Mouse (Mus musculus): ENCODE results near the gene Mta3. TPM values are rescaled to one million over a fixed set of nuclear protein-coding genes. Genes with fewer than 3 reads are reported as not detected.

Gene Mta3
- polyA plus RNA-seq, 1 experiment, result 25.7 TPM

DNA sequence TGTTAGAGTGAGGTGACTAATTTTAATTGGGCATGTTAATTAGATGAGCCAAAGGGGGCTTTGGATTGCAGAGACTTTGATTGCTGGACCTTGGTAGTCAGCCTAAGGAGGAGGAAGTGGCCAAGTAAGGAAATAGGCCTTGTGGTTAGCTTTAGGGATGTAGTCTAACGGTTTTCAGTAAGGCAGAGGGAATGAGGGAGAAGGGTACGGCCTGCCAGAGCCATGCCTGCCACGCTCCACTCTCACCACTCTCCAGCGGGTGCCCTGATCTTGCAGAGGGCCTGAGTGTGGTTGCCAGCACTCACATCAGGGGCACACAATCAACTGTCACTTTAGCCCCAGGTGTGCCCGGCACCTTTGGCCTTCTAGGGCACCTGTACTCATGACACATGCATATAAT is 84.2 kb downstream of the Mta3 start:
- H3ac ChIP-seq (ENCODE audit: control insufficient read depth, insufficient read length, low read depth), result no peak overlapping the region
- no peaks in the 10 kb centered on the region for H3K36me3 ChIP-seq (ENCODE audit: control insufficient read depth, insufficient read depth)
- no peak for TF ChIP-seq MYOG (IDR thresholded peaks at IDR 0.05; ENCODE audit: control insufficient read depth, extremely low read depth, insufficient read length)
- no peak for TF ChIP-seq USF1 (IDR thresholded peaks at IDR 0.05; ENCODE audit: low read depth)
- no peak for TF ChIP-seq CEBPB (IDR thresholded peaks at IDR 0.05; ENCODE audit: low read depth)
- no peak for TF ChIP-seq MYOD1 (IDR thresholded peaks at IDR 0.05; ENCODE audit: control insufficient read depth, insufficient read length, low read depth)
- H3K79me3 ChIP-seq (ENCODE audit: low read depth), result no peaks in the 10 kb centered on the region
- no peaks in the 10 kb centered on the region for H3K27me3 ChIP-seq (ENCODE audit: control insufficient read depth, insufficient read depth, insufficient read length)
- no peaks in the 10 kb centered on the region for H3K79me2 ChIP-seq (ENCODE audit: control insufficient read depth, insufficient read depth)
- no peak overlapping the region for H3K4me3 ChIP-seq (ENCODE audit: insufficient read depth, poor library complexity, severe bottlenecking)

DNA sequence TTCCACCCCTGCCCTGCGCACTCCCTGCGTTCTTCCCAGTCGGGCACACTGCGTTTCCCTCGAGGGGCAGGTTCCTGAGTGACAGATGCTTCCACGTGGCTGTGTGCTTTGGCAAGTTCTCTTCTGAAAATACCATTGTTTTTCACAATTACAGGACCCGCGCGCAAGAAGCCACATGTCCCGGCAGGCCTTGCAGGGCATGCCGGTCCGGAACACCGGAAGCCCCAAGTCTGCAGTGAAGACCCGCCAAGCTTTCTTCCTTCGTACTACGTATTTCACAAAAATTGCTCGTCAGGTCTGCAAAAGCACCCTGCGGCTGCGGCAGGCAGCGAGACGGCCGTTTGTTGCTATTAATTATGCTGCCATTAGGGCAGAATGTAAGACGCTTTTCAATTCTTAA is 86.4 kb downstream of the Mta3 start:
- no peaks in the 10 kb centered on the region for H3K27me3 ChIP-seq (ENCODE audit: control insufficient read depth, insufficient read depth, insufficient read length)
- H3K79me2 ChIP-seq (ENCODE audit: control insufficient read depth, insufficient read depth), result no peaks in the 10 kb centered on the region
- no peaks in the 10 kb centered on the region for H3K79me3 ChIP-seq (ENCODE audit: low read depth)
- H3K4me3 ChIP-seq (ENCODE audit: insufficient read depth, poor library complexity, severe bottlenecking), result no peak overlapping the region
- TF ChIP-seq MYOD1 (IDR thresholded peaks at IDR 0.05; ENCODE audit: control insufficient read depth, insufficient read length, low read depth) (no peak), CTCF (IDR thresholded peaks at IDR 0.05; ENCODE audit: control insufficient read depth, insufficient read depth, insufficient read length) (no peak), MAX (IDR thresholded peaks at IDR 0.05) (no peak)
- H3K36me3 ChIP-seq (ENCODE audit: control insufficient read depth, insufficient read depth), result no peaks in the 10 kb centered on the region
- no peak overlapping the region for H3ac ChIP-seq (ENCODE audit: control insufficient read depth, insufficient read length, low read depth)

DNA sequence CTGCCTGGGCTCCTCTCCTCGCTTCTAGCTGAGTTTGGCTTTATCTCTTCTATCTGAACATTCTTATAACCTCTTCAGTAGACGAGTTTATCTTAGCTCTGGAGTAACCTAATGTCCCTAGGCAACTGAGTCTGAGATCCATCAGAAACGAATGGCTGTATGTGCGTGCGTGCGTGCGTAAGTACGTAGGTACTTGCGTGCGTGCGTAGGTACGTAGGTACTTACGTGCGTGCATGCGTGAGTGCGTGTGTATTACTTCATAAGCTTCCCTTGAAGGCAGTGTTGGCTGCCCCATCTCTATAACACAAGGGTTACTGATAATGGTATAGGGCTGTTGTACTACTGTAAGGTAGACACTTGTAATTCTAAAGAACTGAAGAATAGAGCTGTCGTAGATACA is 89.2 kb downstream of the Mta3 start:
- Histone ChIP-seq H3K79me2 (ENCODE audit: control insufficient read depth, insufficient read depth) (no peaks in the 10 kb centered on the region), H3K79me3 (ENCODE audit: low read depth) (no peaks in the 10 kb centered on the region), H3ac (ENCODE audit: control insufficient read depth, insufficient read length, low read depth) (no peak overlapping the region), H3K36me3 (ENCODE audit: control insufficient read depth, insufficient read depth) (no peaks in the 10 kb centered on the region), H3K4me3 (ENCODE audit: insufficient read depth, poor library complexity, severe bottlenecking) (no peak overlapping the region), H3K27me3 (ENCODE audit: control insufficient read depth, insufficient read depth, insufficient read length) (no peaks in the 10 kb centered on the region)
- no peak for TF ChIP-seq USF1 (IDR thresholded peaks at IDR 0.05; ENCODE audit: low read depth)
- TF ChIP-seq MYOG (IDR thresholded peaks at IDR 0.05; ENCODE audit: control insufficient read depth, extremely low read depth, insufficient read length), result no peak
- TF ChIP-seq MYOD1 (IDR thresholded peaks at IDR 0.05; ENCODE audit: control insufficient read depth, insufficient read length, low read depth), result no peak
- no peak for TF ChIP-seq CTCF (IDR thresholded peaks at IDR 0.05; ENCODE audit: control insufficient read depth, insufficient read depth, insufficient read length)
- no peak for TF ChIP-seq FOSL1 (IDR thresholded peaks at IDR 0.05; ENCODE audit: insufficient read depth, low read length, poor library complexity, severe bottlenecking)
- no peak for TF ChIP-seq CEBPB (IDR thresholded peaks at IDR 0.05; ENCODE audit: low read depth)
- TF ChIP-seq MAX (IDR thresholded peaks at IDR 0.05), result no peak

DNA sequence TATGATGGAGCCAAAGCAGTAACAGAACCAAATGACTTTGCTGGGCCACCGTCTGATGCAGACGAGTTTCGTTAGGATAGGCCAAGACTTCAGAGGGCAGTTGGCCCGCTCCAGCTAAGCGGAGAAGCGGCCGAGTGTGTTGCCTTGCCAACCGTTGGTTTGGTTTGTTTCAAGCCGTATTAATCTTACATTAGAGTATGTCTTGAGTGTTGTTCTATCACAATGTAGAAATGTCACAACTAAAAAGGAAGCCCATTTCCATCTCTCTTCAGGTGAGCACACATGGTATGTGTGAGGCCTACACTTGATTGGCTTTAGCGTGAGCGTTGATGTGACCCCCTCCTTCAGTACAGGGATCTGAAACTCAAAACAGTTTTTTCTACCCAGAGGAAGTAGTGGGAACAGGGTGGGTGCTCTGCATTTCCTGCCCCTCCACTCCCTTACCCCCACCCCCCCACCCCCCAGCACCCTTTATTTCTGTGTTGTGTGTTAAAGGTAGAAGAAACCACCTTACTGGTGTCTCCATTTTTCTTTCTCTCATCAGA is 93.6 kb downstream of the Mta3 start:
- no peaks in the 10 kb centered on the region for H3K27me3 ChIP-seq (ENCODE audit: control insufficient read depth, insufficient read depth, insufficient read length)
- TF ChIP-seq MYOG (IDR thresholded peaks at IDR 0.05; ENCODE audit: control insufficient read depth, extremely low read depth, insufficient read length), result no peak
- TF ChIP-seq MYOD1 (IDR thresholded peaks at IDR 0.05; ENCODE audit: control insufficient read depth, insufficient read length, low read depth), result no peak
- TF ChIP-seq MAX (IDR thresholded peaks at IDR 0.05), result no peak
- TF ChIP-seq USF1 (IDR thresholded peaks at IDR 0.05; ENCODE audit: low read depth), result no peak
- no peak for TF ChIP-seq CEBPB (IDR thresholded peaks at IDR 0.05; ENCODE audit: low read depth)
- TF ChIP-seq CTCF (IDR thresholded peaks at IDR 0.05; ENCODE audit: control insufficient read depth, insufficient read depth, insufficient read length), result no peak
- no peak for TF ChIP-seq FOSL1 (IDR thresholded peaks at IDR 0.05; ENCODE audit: insufficient read depth, low read length, poor library complexity, severe bottlenecking)
- no peak overlapping the region for H3K4me3 ChIP-seq (ENCODE audit: insufficient read depth, poor library complexity, severe bottlenecking)
- H3ac ChIP-seq (ENCODE audit: control insufficient read depth, insufficient read length, low read depth), result no peak overlapping the region
- no peaks in the 10 kb centered on the region for H3K36me3 ChIP-seq (ENCODE audit: control insufficient read depth, insufficient read depth)
- H3K79me3 ChIP-seq (ENCODE audit: low read depth), result no peaks in the 10 kb centered on the region
- no peaks in the 10 kb centered on the region for H3K79me2 ChIP-seq (ENCODE audit: control insufficient read depth, insufficient read depth)

DNA sequence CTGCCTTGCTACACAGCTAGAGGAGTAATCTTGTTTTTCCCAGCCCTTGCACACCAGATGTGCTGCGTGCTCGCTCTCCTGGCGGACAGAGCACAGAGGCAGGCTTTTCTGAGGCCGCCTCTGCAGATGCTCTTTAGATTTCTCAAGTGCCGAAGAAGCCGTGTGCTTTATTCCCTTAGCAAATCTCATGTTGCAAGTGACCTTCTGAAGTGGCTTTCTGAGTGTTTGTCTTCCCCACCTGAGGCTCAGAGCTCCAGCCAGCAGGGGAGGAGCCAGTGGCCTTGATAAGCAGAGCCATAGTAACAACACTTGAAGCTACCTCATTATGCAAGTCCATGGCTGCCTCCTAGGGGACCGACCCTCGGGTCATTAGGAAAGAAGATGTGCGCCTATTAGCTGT is 98.0 kb downstream of the Mta3 start:
- TF ChIP-seq FOSL1 (IDR thresholded peaks at IDR 0.05; ENCODE audit: insufficient read depth, low read length, poor library complexity, severe bottlenecking), result no peak
- no peak for TF ChIP-seq MAX (IDR thresholded peaks at IDR 0.05)
- TF ChIP-seq CTCF (IDR thresholded peaks at IDR 0.05; ENCODE audit: control insufficient read depth, insufficient read depth, insufficient read length), result no peak
- no peak for TF ChIP-seq MYOD1 (IDR thresholded peaks at IDR 0.05; ENCODE audit: control insufficient read depth, insufficient read length, low read depth)
- no peak for TF ChIP-seq CEBPB (IDR thresholded peaks at IDR 0.05; ENCODE audit: low read depth)
- TF ChIP-seq USF1 (IDR thresholded peaks at IDR 0.05; ENCODE audit: low read depth), result no peak
- TF ChIP-seq MYOG (IDR thresholded peaks at IDR 0.05; ENCODE audit: control insufficient read depth, extremely low read depth, insufficient read length), result no peak
- no peaks in the 10 kb centered on the region for H3K79me3 ChIP-seq (ENCODE audit: low read depth)
- no peak overlapping the region for H3K4me3 ChIP-seq (ENCODE audit: insufficient read depth, poor library complexity, severe bottlenecking)
- H3K79me2 ChIP-seq (ENCODE audit: control insufficient read depth, insufficient read depth), result no peaks in the 10 kb centered on the region
- no peak overlapping the region for H3ac ChIP-seq (ENCODE audit: control insufficient read depth, insufficient read length, low read depth)
- H3K36me3 ChIP-seq (ENCODE audit: control insufficient read depth, insufficient read depth), result no peaks in the 10 kb centered on the region
- no peaks in the 10 kb centered on the region for H3K27me3 ChIP-seq (ENCODE audit: control insufficient read depth, insufficient read depth, insufficient read length)

DNA sequence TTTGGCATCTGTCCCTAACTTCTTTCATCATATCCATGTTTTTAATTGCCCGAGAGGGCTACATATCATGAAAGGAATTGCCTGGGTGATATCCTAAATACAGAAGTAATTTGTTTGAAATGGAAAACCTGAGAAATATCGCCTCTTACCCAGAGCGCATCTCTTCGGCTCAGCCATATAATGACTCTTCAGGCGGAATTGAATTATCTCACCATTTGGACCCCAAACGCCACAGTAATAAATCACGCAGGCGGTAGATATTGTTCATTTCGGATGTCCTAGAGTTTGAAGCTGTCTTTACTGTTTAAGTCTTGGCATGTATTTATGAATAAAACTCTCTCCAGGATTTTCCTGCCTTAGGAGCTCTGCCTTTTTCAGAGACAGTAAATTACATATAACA is 99.1 kb downstream of the Mta3 start:
- H3K79me3 ChIP-seq (ENCODE audit: low read depth), result no peaks in the 10 kb centered on the region
- H3K4me3 ChIP-seq (ENCODE audit: insufficient read depth, poor library complexity, severe bottlenecking), result no peak overlapping the region
- no peak overlapping the region for H3ac ChIP-seq (ENCODE audit: control insufficient read depth, insufficient read length, low read depth)
- no peaks in the 10 kb centered on the region for H3K79me2 ChIP-seq (ENCODE audit: control insufficient read depth, insufficient read depth)
- no peaks in the 10 kb centered on the region for H3K27me3 ChIP-seq (ENCODE audit: control insufficient read depth, insufficient read depth, insufficient read length)
- no peak for TF ChIP-seq MYOD1 (IDR thresholded peaks at IDR 0.05; ENCODE audit: control insufficient read depth, insufficient read length, low read depth)
- no peak for TF ChIP-seq MYOG (IDR thresholded peaks at IDR 0.05; ENCODE audit: control insufficient read depth, extremely low read depth, insufficient read length)
- no peak for TF ChIP-seq MAX (IDR thresholded peaks at IDR 0.05)
- TF ChIP-seq FOSL1 (IDR thresholded peaks at IDR 0.05; ENCODE audit: insufficient read depth, low read length, poor library complexity, severe bottlenecking), result no peak
- TF ChIP-seq CTCF (IDR thresholded peaks at IDR 0.05; ENCODE audit: control insufficient read depth, insufficient read depth, insufficient read length), result no peak
- TF ChIP-seq USF1 (IDR thresholded peaks at IDR 0.05; ENCODE audit: low read depth), result no peak
- no peak for TF ChIP-seq CEBPB (IDR thresholded peaks at IDR 0.05; ENCODE audit: low read depth)
- H3K36me3 ChIP-seq (ENCODE audit: control insufficient read depth, insufficient read depth), result no peaks in the 10 kb centered on the region

Measured in C2C12 (cell line).